Mouse (Mus musculus): Measurements from ENCODE around the gene Adpgk. TPM values are rescaled to one million over a fixed set of nuclear protein-coding genes. Genes with fewer than 3 reads are reported as not detected.
"Not testable (repeated sequence)": the region's sequence is repeated elsewhere in the genome, so short reads cannot be mapped to it uniquely, and the experiment has no call there.

The Adpgk gene
- polyA plus RNA-seq, 1 experiment from 2014 or later = 20.9 TPM

GRCm38 (mm10) chr9:59346176-59346575 lies 54.8 kb downstream of the Adpgk start:
- no peak overlapping the region for H3K9ac ChIP-seq
- no peaks in the 10 kb centered on the region for H3K27me3 ChIP-seq
- peaks cover 29% of the 10 kb centered on the region for H3K36me3 ChIP-seq (ENCODE audit: poor library complexity, severe bottlenecking)
- no peaks in the 10 kb centered on the region for H3K9me3 ChIP-seq (replicated peaks)
- ATAC-seq = no peak
- H3K4me2 ChIP-seq = no peak overlapping the region
- H3K4me1 ChIP-seq = no peaks in the 10 kb centered on the region
- no peak overlapping the region for H3K4me3 ChIP-seq
- WGBS = 86% methylated on average over 2 of the region's 2 CpGs
- H3K27ac ChIP-seq = no peak overlapping the region

- Histone ChIP-seq H3K4me1 (peaks cover 11% of the 10 kb centered on the region), H3K36me3 (ENCODE audit: poor library complexity, severe bottlenecking) (no peaks in the 10 kb centered on the region), H3K4me3 (peak overlapping the region; percentile 82), H3K9ac (peak overlapping the region; percentile 91), H3K9me3 (replicated peaks) (no peaks in the 10 kb centered on the region), H3K4me2 (peak overlapping the region; percentile 65), H3K27ac (peak overlapping the region; percentile 73), H3K27me3 (0 out of 2 replicates have a peak, but pooled peaks cover 3% of the 10 kb centered on the region)
- 11% methylated on average over 15 of the region's 15 CpGs for WGBS
- no peak for ATAC-seq
Measured at GRCm38 (mm10) chr9:59352586-59353252, 61.4 kb downstream of the Adpgk start.

DNA sequence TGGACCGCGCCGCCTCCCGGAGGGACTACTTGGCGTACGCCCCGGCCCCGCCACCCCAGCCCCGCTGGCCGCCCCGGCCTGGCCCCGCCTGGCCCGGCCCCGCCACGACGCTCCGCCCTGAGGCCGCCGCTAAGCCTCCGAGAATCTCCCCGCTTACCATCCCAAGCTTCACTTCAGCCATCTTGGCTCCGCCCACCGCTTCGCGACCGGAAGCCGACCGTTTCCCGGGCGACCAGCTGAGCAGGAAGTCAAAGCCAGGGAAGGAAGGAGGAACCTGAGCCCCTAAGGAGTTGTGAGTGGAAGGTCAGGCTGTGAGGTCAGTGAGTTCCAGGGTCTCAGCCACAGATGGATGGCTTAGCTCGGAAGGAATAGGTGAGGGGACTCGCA lies 61.9 kb downstream of the Adpgk start, which contains the start of gene Bbs4:
Gene Bbs4, minus strand, starts transcription at position 256 of the 387 bp plus-strand sequence.
- under 1% methylated on average over 31 of the region's 32 CpGs for WGBS
- H3K36me3 ChIP-seq (ENCODE audit: poor library complexity, severe bottlenecking) = no peaks in the 10 kb centered on the region
- peak; percentile 92 for ATAC-seq
- H3K9ac ChIP-seq = peak within 1 kb of the TSS; percentile 91
- 0 out of 2 replicates have a peak, but pooled peaks cover 3% of the 10 kb centered on the region for H3K27me3 ChIP-seq
- H3K4me2 ChIP-seq = peak within 1 kb of the TSS; percentile 65
- peak within 1 kb of the TSS; percentile 73 for H3K27ac ChIP-seq
- H3K9me3 ChIP-seq (replicated peaks) = no peaks in the 10 kb centered on the region
- peaks cover 11% of the 10 kb centered on the region for H3K4me1 ChIP-seq
- H3K4me3 ChIP-seq = peak within 1 kb of the TSS; percentile 82

GRCm38 (mm10) chr9:59358041-59358440 lies 66.7 kb downstream of the Adpgk start:
- H3K4me2 ChIP-seq; H3K4me1 ChIP-seq; H3K36me3 ChIP-seq (ENCODE audit: poor library complexity, severe bottlenecking); H3K9ac ChIP-seq; H3K9me3 ChIP-seq (replicated peaks); ATAC-seq; H3K4me3 ChIP-seq; H3K27me3 ChIP-seq; H3K27ac ChIP-seq: not testable (repeated sequence)
- 61% methylated on average over 1 of the region's 1 CpGs for WGBS

DNA sequence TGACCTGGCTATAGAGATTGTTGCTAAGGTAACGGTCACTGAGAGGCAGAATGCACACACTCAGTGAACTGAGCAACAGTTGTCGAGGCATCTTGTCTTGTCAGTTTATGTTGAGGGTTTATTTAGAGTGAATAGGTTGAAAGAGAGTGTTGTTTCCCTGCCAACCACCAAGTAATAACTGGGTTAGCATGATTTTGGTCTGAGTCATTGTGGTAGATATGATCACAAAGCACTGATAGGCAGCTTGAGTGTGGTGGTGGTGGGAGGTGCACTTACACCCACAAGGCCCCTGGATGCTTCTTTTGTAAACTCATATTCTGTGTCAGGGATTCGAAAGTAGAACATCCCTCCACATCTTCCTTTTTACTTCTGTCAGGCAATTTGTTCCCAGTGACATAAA lies 69.1 kb downstream of the Adpgk start:
- H3K27me3 ChIP-seq = not testable (repeated sequence)

GRCm38 (mm10) chr9:59369220-59369619 lies 77.9 kb downstream of the Adpgk start:
- 85% methylated on average over 5 of the region's 5 CpGs for WGBS
- peaks cover 11% of the 10 kb centered on the region; the same call in 1 of the 2 replicates for H3K9me3 ChIP-seq (replicated peaks)
- no peak for ATAC-seq

More for the DNA sequence above, 69.1 kb downstream of the Adpgk start:
- H3K27ac ChIP-seq; H3K9me3 ChIP-seq (replicated peaks); H3K9ac ChIP-seq; H3K36me3 ChIP-seq (ENCODE audit: poor library complexity, severe bottlenecking); H3K4me1 ChIP-seq; ATAC-seq; H3K4me3 ChIP-seq; H3K4me2 ChIP-seq: not testable (repeated sequence)
- 81% methylated on average over 2 of the region's 3 CpGs for WGBS

DNA sequence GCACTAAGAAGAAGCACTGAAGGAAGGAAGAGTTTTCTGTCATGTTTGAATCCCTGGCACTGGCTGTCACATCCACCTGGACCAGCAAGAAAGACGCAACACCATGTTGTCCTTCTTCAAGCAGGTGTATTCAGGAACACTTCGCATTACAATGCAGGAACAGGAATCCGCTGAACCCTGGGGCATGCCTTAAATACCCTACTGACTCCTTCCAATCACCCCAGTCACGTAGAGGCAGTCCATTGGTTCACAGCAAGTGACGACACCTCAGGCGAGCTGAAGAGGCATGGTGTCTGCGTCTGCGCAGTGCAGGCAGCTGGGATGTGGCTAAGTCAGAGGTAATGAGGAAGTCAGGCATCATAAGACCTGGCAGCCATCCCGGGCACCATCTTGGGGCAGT lies 78.3 kb downstream of the Adpgk start:
- H3K9ac ChIP-seq = no peak overlapping the region
- no peak overlapping the region for H3K27ac ChIP-seq
- H3K9me3 ChIP-seq (replicated peaks) = peaks cover 11% of the 10 kb centered on the region; the same call in 1 of the 2 replicates
- no peak overlapping the region for H3K4me2 ChIP-seq
- WGBS = 92% methylated on average over 9 of the region's 9 CpGs
- H3K4me3 ChIP-seq = no peak overlapping the region
- H3K4me1 ChIP-seq = no peaks in the 10 kb centered on the region
- H3K27me3 ChIP-seq = no peaks in the 10 kb centered on the region
- H3K36me3 ChIP-seq (ENCODE audit: poor library complexity, severe bottlenecking) = no peaks in the 10 kb centered on the region
- ATAC-seq = no peak

More at GRCm38 (mm10) chr9:59369220-59369619, 77.9 kb downstream of the Adpgk start:
- H3K27ac ChIP-seq = no peak overlapping the region
- H3K36me3 ChIP-seq (ENCODE audit: poor library complexity, severe bottlenecking) = no peaks in the 10 kb centered on the region
- no peak overlapping the region for H3K9ac ChIP-seq
- H3K4me3 ChIP-seq = no peak overlapping the region
- H3K4me1 ChIP-seq = no peaks in the 10 kb centered on the region
- no peak overlapping the region for H3K4me2 ChIP-seq
- H3K27me3 ChIP-seq = no peaks in the 10 kb centered on the region

Other genes with a start within 250 kb of the Adpgk start
- 33.5 and 42.7 TPM in 2 replicates for gene Bbs4, start 62.0 kb downstream of the Adpgk start, polyA plus RNA-seq (2015; fragmentation: Nextera tagmentation; extraction: Ambion mirVana)
- 18.0 and 19.0 TPM in 2 replicates for gene Arih1, start 195.1 kb downstream of the Adpgk start, polyA plus RNA-seq (2015; fragmentation: Nextera tagmentation; extraction: Ambion mirVana)
- gene Hexa, start 248.0 kb downstream of the Adpgk start, polyA plus RNA-seq (2015; fragmentation: Nextera tagmentation; extraction: Ambion mirVana) = 35.8 and 38.8 TPM in 2 replicates
- 0.49 TPM in 1 of 2 replicates, not detected in the other for gene Tmem202, start 248.3 kb downstream of the Adpgk start, polyA plus RNA-seq (2015; fragmentation: Nextera tagmentation; extraction: Ambion mirVana)

Measured in forebrain, embryonic 13.5 days (tissue).